In the genomic region with DNA sequence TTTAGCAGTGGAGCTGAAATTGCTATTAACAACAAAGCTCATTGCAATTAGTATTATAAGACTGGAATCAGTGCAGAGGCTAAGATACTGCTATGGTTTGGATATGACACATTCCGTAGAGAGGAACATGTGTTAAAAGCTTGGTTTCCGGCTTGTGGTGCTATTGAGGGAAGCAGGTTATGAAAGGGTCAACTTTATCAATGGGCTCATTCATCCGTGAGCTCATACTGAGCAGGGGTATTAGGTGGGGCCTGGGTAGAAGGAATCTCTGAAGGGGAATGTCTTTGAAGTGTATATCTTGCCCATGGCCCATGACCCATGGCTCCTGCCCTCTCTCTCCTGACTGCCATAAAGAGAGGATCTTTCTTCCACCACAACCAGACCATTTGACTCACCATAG, we compare ENCODE assay signal across 22 mouse cellular contexts. TPM values are rescaled to one million over a fixed set of nuclear protein-coding genes. Genes with fewer than 3 reads are reported as not detected.
DNase-seq lines count a peak whose midpoint lies in the region; ATAC-seq lines count a peak whose summit lies in the region.
"Had no signal": no experiment of that assay in that cellular context is flagged by ENCODE, and none has a peak within 500 bp of the region (broad histone marks: within the 10 kb centered on the region; RNA-seq: fewer than 3 reads in every experiment).

No protein-coding gene starts in this region.

- no peak overlapping the region for H3K4me2 ChIP-seq in midbrain, embryonic 11.5 days
- H3K4me2 ChIP-seq in midbrain, embryonic 14.5 days (ENCODE audit: low read length): no peak overlapping the region
- H3K4me2 ChIP-seq: embryonic facial prominence, embryonic 13.5 days; embryonic facial prominence, embryonic 15.5 days; forebrain, embryonic 12.5 days had no signal

- H3K36me3 ChIP-seq in midbrain, embryonic 11.5 days (ENCODE audit: control insufficient read depth, insufficient read depth, low read length): no peaks in the 10 kb centered on the region
- no peaks in the 10 kb centered on the region for H3K36me3 ChIP-seq in midbrain, embryonic 14.5 days (ENCODE audit: control insufficient read depth, insufficient read depth, low read length)
- H3K36me3 ChIP-seq: embryonic facial prominence, embryonic 13.5 days; embryonic facial prominence, embryonic 15.5 days; forebrain, embryonic 10.5 days; forebrain, embryonic 12.5 days had no signal

- no peak for ATAC-seq in midbrain, embryonic 11.5 days (ENCODE audit: low FRiP score)
- no peak for ATAC-seq in midbrain, embryonic 14.5 days (ENCODE audit: low FRiP score, low TSS enrichment)
- ATAC-seq in CD4-positive, CD25-positive, alpha-beta regulatory T cell, adult 4 months: no peak
- ATAC-seq: forebrain, embryonic 14.5 days; forebrain, embryonic 16.5 days had no signal

- H3K9me3 ChIP-seq in midbrain, embryonic 11.5 days (ENCODE audit: control insufficient read depth, low read length): no peaks in the 10 kb centered on the region
- H3K9me3 ChIP-seq in midbrain, embryonic 14.5 days (ENCODE audit: control insufficient read depth, low read length): no peaks in the 10 kb centered on the region
- H3K9me3 ChIP-seq: embryonic facial prominence, embryonic 13.5 days; embryonic facial prominence, embryonic 15.5 days; forebrain, embryonic 10.5 days had no signal

- peak; percentile 50 for DNase-seq in embryo, embryonic 10 days (ENCODE audit: low spot score)
- no peak for DNase-seq in embryo, embryonic 9.5 days (ENCODE audit: extremely low spot score)
- peak; percentile 64 for DNase-seq in midbrain, embryonic 11.5 days (ENCODE audit: low spot score, missing footprints)
- no peak for DNase-seq in midbrain, embryonic 14.5 days
- DNase-seq: adrenal gland, adult 2 months; adrenal gland, postnatal 10 days; adrenal gland, postnatal 25 days; B cell, adult 2 months; cerebellum, adult 11 months; cerebellum, adult 18-20 months; cerebellum, adult 8-10 months; cerebellum, adult 9-11 months; cerebellum, postnatal 14 days; cerebellum, postnatal 36 days had no signal

- WGBS in midbrain, embryonic 11.5 days: 36% methylated on average over 3 of the region's 3 CpGs
- 34% methylated on average over 3 of the region's 3 CpGs for WGBS in midbrain, embryonic 14.5 days

- H3K4me1 ChIP-seq in midbrain, embryonic 11.5 days (ENCODE audit: control insufficient read depth, insufficient read depth, low read length): peaks cover 2% of the 10 kb centered on the region; the same call in 1 of the 2 replicates
- no peaks in the 10 kb centered on the region for H3K4me1 ChIP-seq in midbrain, embryonic 14.5 days (ENCODE audit: control insufficient read depth, insufficient read depth, low read length)
- H3K4me1 ChIP-seq: embryonic facial prominence, embryonic 13.5 days; embryonic facial prominence, embryonic 15.5 days; forebrain, embryonic 12.5 days had no signal

- H3K4me3 ChIP-seq in midbrain, embryonic 11.5 days (ENCODE audit: low read depth, low read length): no peak overlapping the region
- H3K4me3 ChIP-seq in midbrain, embryonic 14.5 days (replicated peaks; ENCODE audit: low read depth, low read length): no peak overlapping the region
- H3K4me3 ChIP-seq: embryonic facial prominence, embryonic 13.5 days; embryonic facial prominence, embryonic 15.5 days; erythroblast, embryonic 14.5 days; forebrain, embryonic 10.5 days; forebrain, embryonic 12.5 days had no signal

- no peak overlapping the region for H3K27ac ChIP-seq in midbrain, embryonic 11.5 days (ENCODE audit: low read depth, low read length)
- H3K27ac ChIP-seq in midbrain, embryonic 14.5 days (replicated peaks; ENCODE audit: low read depth, low read length): no peak overlapping the region
- H3K27ac ChIP-seq: embryonic facial prominence, embryonic 13.5 days; embryonic facial prominence, embryonic 15.5 days; forebrain, embryonic 10.5 days; forebrain, embryonic 12.5 days had no signal

- no peak overlapping the region for H3K9ac ChIP-seq in midbrain, embryonic 11.5 days (ENCODE audit: low read length)
- H3K9ac ChIP-seq in midbrain, embryonic 14.5 days (replicated peaks; ENCODE audit: low read length): no peak overlapping the region
- H3K9ac ChIP-seq: embryonic facial prominence, embryonic 13.5 days; embryonic facial prominence, embryonic 15.5 days; forebrain, embryonic 12.5 days had no signal

- no peaks in the 10 kb centered on the region for H3K27me3 ChIP-seq in midbrain, embryonic 11.5 days (ENCODE audit: control insufficient read depth, insufficient read depth, low read length)
- H3K27me3 ChIP-seq in midbrain, embryonic 14.5 days (ENCODE audit: control insufficient read depth, insufficient read depth, low read length): no peaks in the 10 kb centered on the region
- H3K27me3 ChIP-seq: embryonic facial prominence, embryonic 13.5 days; embryonic facial prominence, embryonic 15.5 days had no signal

RNA-seq across cellular contexts. Expression of a gene that starts 57.0 kb away (rescaled TPM):
- polyA plus RNA-seq in midbrain, embryonic 11.5 days (2014; fragmentation: Nextera tagmentation; extraction: Ambion mirVana): 0.60 and 0.62 TPM in 2 replicates
- polyA plus RNA-seq in midbrain, embryonic 14.5 days (2014; fragmentation: Nextera tagmentation; extraction: Ambion mirVana): 4.5 and 4.9 TPM in 2 replicates
- not detected for polyA plus RNA-seq in CD4-positive, CD25-positive, alpha-beta regulatory T cell, adult 4 months (2017; shearing (Covaris generic))
- polyA plus RNA-seq: erythroblast, embryonic 14.5 days had no signal

Comparison
In these comparisons a context has a peak if more than half of its experiments do, and no peak if none do; other contexts are left out.
1. DNase-seq: peak in embryo, embryonic 10 days (single experiment) and midbrain, embryonic 11.5 days (single experiment); none in embryo, embryonic 9.5 days (single experiment) and midbrain, embryonic 14.5 days (single experiment).